Mouse (Mus musculus): ENCODE measurements at regions not wholly inside any gene's neighbourhood (a gene's known extent, or its start where the extent isn't known, plus 50 kb on each side); places are given as distances from the start of the nearest gene placed in this dataset.

DNA sequence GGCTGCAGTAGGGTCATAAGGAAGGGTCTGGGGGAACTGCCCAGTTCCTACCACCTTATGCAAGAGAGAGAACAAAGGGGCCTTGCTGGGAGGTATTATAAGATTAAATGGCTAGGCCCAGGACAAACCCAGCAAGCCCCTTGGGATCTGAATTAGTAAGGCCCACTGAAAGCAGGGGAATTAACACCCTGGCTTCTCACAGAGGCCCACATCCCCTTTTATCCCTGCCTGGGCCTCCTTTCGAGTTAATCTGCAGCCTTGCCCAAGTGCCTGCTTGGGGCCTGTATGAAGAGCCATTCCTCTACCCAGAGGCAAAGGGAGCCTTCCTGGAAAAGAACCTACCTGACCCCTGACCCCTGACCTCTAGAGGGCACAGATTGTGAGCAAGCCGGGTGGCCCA lies 98.2 kb downstream of the Vegfa start:
- no peak for TF ChIP-seq USF1 (IDR thresholded peaks at IDR 0.05; ENCODE audit: low read depth)
- TF ChIP-seq MYOD1 (IDR thresholded peaks at IDR 0.05; ENCODE audit: control insufficient read depth, insufficient read length, low read depth) = no peak
- TF ChIP-seq CEBPB (IDR thresholded peaks at IDR 0.05; ENCODE audit: low read depth) = no peak
- no peak for TF ChIP-seq FOSL1 (IDR thresholded peaks at IDR 0.05; ENCODE audit: insufficient read depth, low read length, poor library complexity, severe bottlenecking)
- no peak for TF ChIP-seq MAX (IDR thresholded peaks at IDR 0.05)
- TF ChIP-seq MYOG (IDR thresholded peaks at IDR 0.05; ENCODE audit: control insufficient read depth, extremely low read depth, insufficient read length) = no peak
- Histone ChIP-seq H3K36me3 (ENCODE audit: control insufficient read depth, insufficient read depth) (no peaks in the 10 kb centered on the region), H3K27me3 (ENCODE audit: control insufficient read depth, insufficient read depth, insufficient read length) (no peaks in the 10 kb centered on the region), H3K79me2 (ENCODE audit: control insufficient read depth, insufficient read depth) (no peaks in the 10 kb centered on the region), H3K4me3 (ENCODE audit: insufficient read depth, poor library complexity, severe bottlenecking) (no peak overlapping the region), H3ac (ENCODE audit: control insufficient read depth, insufficient read length, low read depth) (no peak overlapping the region), H3K79me3 (ENCODE audit: low read depth) (no peaks in the 10 kb centered on the region)

- no peaks in the 10 kb centered on the region for H3K36me3 ChIP-seq (ENCODE audit: control insufficient read depth, insufficient read depth)
- H3K27me3 ChIP-seq (ENCODE audit: control insufficient read depth, insufficient read depth, insufficient read length) = no peaks in the 10 kb centered on the region
- no peak overlapping the region for H3ac ChIP-seq (ENCODE audit: control insufficient read depth, insufficient read length, low read depth)
- no peak for TF ChIP-seq USF1 (IDR thresholded peaks at IDR 0.05; ENCODE audit: low read depth)
- no peak for TF ChIP-seq CTCF (IDR thresholded peaks at IDR 0.05; ENCODE audit: control insufficient read depth, insufficient read depth, insufficient read length)
- no peak for TF ChIP-seq FOSL1 (IDR thresholded peaks at IDR 0.05; ENCODE audit: insufficient read depth, low read length, poor library complexity, severe bottlenecking)
- no peak for TF ChIP-seq MYOD1 (IDR thresholded peaks at IDR 0.05; ENCODE audit: control insufficient read depth, insufficient read length, low read depth)
- no peak for TF ChIP-seq MAX (IDR thresholded peaks at IDR 0.05)
- TF ChIP-seq CEBPB (IDR thresholded peaks at IDR 0.05; ENCODE audit: low read depth) = no peak
- TF ChIP-seq MYOG (IDR thresholded peaks at IDR 0.05; ENCODE audit: control insufficient read depth, extremely low read depth, insufficient read length) = no peak
- H3K79me3 ChIP-seq (ENCODE audit: low read depth) = no peaks in the 10 kb centered on the region
- H3K4me3 ChIP-seq (ENCODE audit: insufficient read depth, poor library complexity, severe bottlenecking) = no peak overlapping the region
- H3K79me2 ChIP-seq (ENCODE audit: control insufficient read depth, insufficient read depth) = no peaks in the 10 kb centered on the region
Measured at GRCm38 (mm10) chr17:45933034-45933433, 99.1 kb downstream of the Vegfa start.

DNA sequence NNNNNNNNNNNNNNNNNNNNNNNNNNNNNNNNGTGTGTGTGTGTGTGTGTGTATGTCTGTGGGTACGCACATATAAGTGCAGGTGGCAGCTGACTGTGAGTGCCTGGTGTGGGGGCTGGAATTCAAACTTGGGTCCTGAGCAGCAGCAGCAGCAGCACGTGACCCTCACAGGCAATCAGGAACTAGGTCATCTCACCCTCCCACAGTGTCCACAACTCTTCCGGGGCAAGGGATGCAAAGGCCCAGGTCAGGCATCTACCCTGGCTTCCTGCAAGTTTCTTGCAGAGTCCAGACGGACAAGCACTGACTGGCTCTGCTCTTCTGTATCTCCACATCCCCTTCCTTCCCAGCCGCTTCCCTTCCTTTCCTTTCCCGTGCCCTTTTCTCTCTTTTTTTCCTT lies 99.6 kb downstream of the Vegfa start:
- Histone ChIP-seq H3ac (ENCODE audit: control insufficient read depth, insufficient read length, low read depth) (no peak overlapping the region), H3K36me3 (ENCODE audit: control insufficient read depth, insufficient read depth) (no peaks in the 10 kb centered on the region), H3K4me3 (ENCODE audit: insufficient read depth, poor library complexity, severe bottlenecking) (no peak overlapping the region), H3K27me3 (ENCODE audit: control insufficient read depth, insufficient read depth, insufficient read length) (no peaks in the 10 kb centered on the region), H3K79me2 (ENCODE audit: control insufficient read depth, insufficient read depth) (no peaks in the 10 kb centered on the region), H3K79me3 (ENCODE audit: low read depth) (no peaks in the 10 kb centered on the region)
- TF ChIP-seq CEBPB (IDR thresholded peaks at IDR 0.05; ENCODE audit: low read depth) (no peak), FOSL1 (IDR thresholded peaks at IDR 0.05; ENCODE audit: insufficient read depth, low read length, poor library complexity, severe bottlenecking) (no peak), MYOD1 (IDR thresholded peaks at IDR 0.05; ENCODE audit: control insufficient read depth, insufficient read length, low read depth) (no peak), USF1 (IDR thresholded peaks at IDR 0.05; ENCODE audit: low read depth) (no peak), MAX (IDR thresholded peaks at IDR 0.05) (no peak), CTCF (IDR thresholded peaks at IDR 0.05; ENCODE audit: control insufficient read depth, insufficient read depth, insufficient read length) (no peak), MYOG (IDR thresholded peaks at IDR 0.05; ENCODE audit: control insufficient read depth, extremely low read depth, insufficient read length) (no peak)

- H3K4me3 ChIP-seq (ENCODE audit: insufficient read depth, poor library complexity, severe bottlenecking) = no peak overlapping the region
- no peaks in the 10 kb centered on the region for H3K79me3 ChIP-seq (ENCODE audit: low read depth)
- H3K79me2 ChIP-seq (ENCODE audit: control insufficient read depth, insufficient read depth) = no peaks in the 10 kb centered on the region
- TF ChIP-seq USF1 (IDR thresholded peaks at IDR 0.05; ENCODE audit: low read depth) = no peak
- no peak for TF ChIP-seq MYOG (IDR thresholded peaks at IDR 0.05; ENCODE audit: control insufficient read depth, extremely low read depth, insufficient read length)
- no peak for TF ChIP-seq MAX (IDR thresholded peaks at IDR 0.05)
- no peak for TF ChIP-seq CEBPB (IDR thresholded peaks at IDR 0.05; ENCODE audit: low read depth)
- TF ChIP-seq CTCF (IDR thresholded peaks at IDR 0.05; ENCODE audit: control insufficient read depth, insufficient read depth, insufficient read length) = no peak
- no peak for TF ChIP-seq FOSL1 (IDR thresholded peaks at IDR 0.05; ENCODE audit: insufficient read depth, low read length, poor library complexity, severe bottlenecking)
- TF ChIP-seq MYOD1 (IDR thresholded peaks at IDR 0.05; ENCODE audit: control insufficient read depth, insufficient read length, low read depth) = no peak
- H3K36me3 ChIP-seq (ENCODE audit: control insufficient read depth, insufficient read depth) = no peaks in the 10 kb centered on the region
- no peaks in the 10 kb centered on the region for H3K27me3 ChIP-seq (ENCODE audit: control insufficient read depth, insufficient read depth, insufficient read length)
- H3ac ChIP-seq (ENCODE audit: control insufficient read depth, insufficient read length, low read depth) = no peak overlapping the region
Measured at GRCm38 (mm10) chr17:45929591-45929990, 102.6 kb downstream of the Vegfa start.

GRCm38 (mm10) chr17:45928903-45929477 lies 103.2 kb downstream of the Vegfa start:
- no peaks in the 10 kb centered on the region for H3K27me3 ChIP-seq (ENCODE audit: control insufficient read depth, insufficient read depth, insufficient read length)
- no peak overlapping the region for H3K4me3 ChIP-seq (ENCODE audit: insufficient read depth, poor library complexity, severe bottlenecking)
- no peak for TF ChIP-seq FOSL1 (IDR thresholded peaks at IDR 0.05; ENCODE audit: insufficient read depth, low read length, poor library complexity, severe bottlenecking)
- no peak for TF ChIP-seq MYOG (IDR thresholded peaks at IDR 0.05; ENCODE audit: control insufficient read depth, extremely low read depth, insufficient read length)
- TF ChIP-seq MAX (IDR thresholded peaks at IDR 0.05) = no peak
- no peak for TF ChIP-seq CEBPB (IDR thresholded peaks at IDR 0.05; ENCODE audit: low read depth)
- TF ChIP-seq CTCF (IDR thresholded peaks at IDR 0.05; ENCODE audit: control insufficient read depth, insufficient read depth, insufficient read length) = no peak
- TF ChIP-seq MYOD1 (IDR thresholded peaks at IDR 0.05; ENCODE audit: control insufficient read depth, insufficient read length, low read depth) = no peak
- no peak for TF ChIP-seq USF1 (IDR thresholded peaks at IDR 0.05; ENCODE audit: low read depth)
- no peaks in the 10 kb centered on the region for H3K79me3 ChIP-seq (ENCODE audit: low read depth)
- H3ac ChIP-seq (ENCODE audit: control insufficient read depth, insufficient read length, low read depth) = no peak overlapping the region
- H3K36me3 ChIP-seq (ENCODE audit: control insufficient read depth, insufficient read depth) = no peaks in the 10 kb centered on the region
- H3K79me2 ChIP-seq (ENCODE audit: control insufficient read depth, insufficient read depth) = no peaks in the 10 kb centered on the region

DNA sequence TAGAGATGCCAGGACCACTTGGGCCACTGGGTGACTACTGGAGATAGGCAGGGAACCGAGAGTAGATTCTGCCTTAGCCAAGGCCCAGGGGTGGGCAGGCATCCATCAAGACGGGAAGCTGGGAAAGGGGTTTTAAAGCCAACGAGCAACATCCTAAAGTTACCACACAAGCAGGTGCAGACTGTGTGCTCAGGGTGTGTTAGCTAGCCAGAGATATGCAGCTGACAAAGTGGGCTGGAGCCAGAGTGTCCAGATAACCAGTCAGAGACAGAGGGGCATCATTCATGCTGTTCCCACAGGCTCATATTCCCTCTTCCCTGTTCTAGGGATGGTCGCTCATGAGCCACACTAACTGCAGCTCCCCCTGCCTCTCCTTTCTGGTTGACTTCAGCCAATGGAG lies 104.2 kb downstream of the Vegfa start:
- Histone ChIP-seq H3K79me2 (ENCODE audit: control insufficient read depth, insufficient read depth) (no peaks in the 10 kb centered on the region), H3K4me3 (ENCODE audit: insufficient read depth, poor library complexity, severe bottlenecking) (no peak overlapping the region), H3K27me3 (ENCODE audit: control insufficient read depth, insufficient read depth, insufficient read length) (no peaks in the 10 kb centered on the region), H3K79me3 (ENCODE audit: low read depth) (no peaks in the 10 kb centered on the region), H3ac (ENCODE audit: control insufficient read depth, insufficient read length, low read depth) (no peak overlapping the region), H3K36me3 (ENCODE audit: control insufficient read depth, insufficient read depth) (no peaks in the 10 kb centered on the region)
- TF ChIP-seq MYOG (IDR thresholded peaks at IDR 0.05; ENCODE audit: control insufficient read depth, extremely low read depth, insufficient read length) (no peak), FOSL1 (IDR thresholded peaks at IDR 0.05; ENCODE audit: insufficient read depth, low read length, poor library complexity, severe bottlenecking) (no peak), MYOD1 (IDR thresholded peaks at IDR 0.05; ENCODE audit: control insufficient read depth, insufficient read length, low read depth) (no peak), USF1 (IDR thresholded peaks at IDR 0.05; ENCODE audit: low read depth) (no peak), MAX (IDR thresholded peaks at IDR 0.05) (no peak), CEBPB (IDR thresholded peaks at IDR 0.05; ENCODE audit: low read depth) (no peak), CTCF (IDR thresholded peaks at IDR 0.05; ENCODE audit: control insufficient read depth, insufficient read depth, insufficient read length) (no peak)
